ENCODE assay signal across 24 mouse cellular contexts in genomic region chr11:50670881-50671280, GRCm38 (mm10).
DNase-seq lines count a peak whose midpoint lies in the region.
"Had no signal": no experiment of that assay in that cellular context is flagged by ENCODE, and none has a peak within 500 bp of the region (broad histone marks: within the 10 kb centered on the region; RNA-seq: fewer than 3 reads in every experiment).

No protein-coding gene starts in this region.

- no peak overlapping the region for H3K4me3 ChIP-seq in midbrain, embryonic 10.5 days
- H3K4me3 ChIP-seq: embryonic facial prominence, embryonic 13.5 days; embryonic facial prominence, embryonic 15.5 days; erythroblast, embryonic 14.5 days; forebrain, embryonic 10.5 days; forebrain, embryonic 12.5 days had no signal

- H3K4me1 ChIP-seq in midbrain, embryonic 10.5 days: no peaks in the 10 kb centered on the region
- H3K4me1 ChIP-seq: forebrain, embryonic 12.5 days had no signal

- H3K9me3 ChIP-seq in midbrain, embryonic 10.5 days (replicated peaks): no peaks in the 10 kb centered on the region
- H3K9me3 ChIP-seq: embryonic facial prominence, embryonic 13.5 days; embryonic facial prominence, embryonic 15.5 days; forebrain, embryonic 10.5 days; forebrain, embryonic 12.5 days had no signal

- WGBS in midbrain, embryonic 10.5 days: 90% methylated on average over 1 of the region's 1 CpGs

- H3K27ac ChIP-seq in midbrain, embryonic 10.5 days (replicated peaks): no peak overlapping the region
- H3K27ac ChIP-seq: embryonic facial prominence, embryonic 13.5 days; embryonic facial prominence, embryonic 15.5 days; forebrain, embryonic 10.5 days; forebrain, embryonic 12.5 days had no signal

- no peaks in the 10 kb centered on the region for H3K36me3 ChIP-seq in midbrain, embryonic 10.5 days
- H3K36me3 ChIP-seq: embryonic facial prominence, embryonic 13.5 days; embryonic facial prominence, embryonic 15.5 days; forebrain, embryonic 10.5 days; forebrain, embryonic 12.5 days; G1E had no signal

- intact Hi-C loops in heart, postnatal 25 days (cut with DNase I): loop anchor here (5.0 kb wide), 3 partner anchors 39 to 69 kb away; partner anchors contain the start of gene Adamts2

- peak; percentile 91 for DNase-seq in heart, adult 11 months
- no peak for DNase-seq in heart, postnatal 25 days (ENCODE audit: low spot score)
- DNase-seq in 3T3-L1 (ENCODE audit: low read depth, low spot score): peak; percentile 51
- DNase-seq in NIH3T3 (ENCODE audit: low read depth): peak; percentile 65
- peak; percentile 58 for DNase-seq in skeletal muscle tissue, adult 2 months (ENCODE audit: low read depth, low spot score)
- no peak for DNase-seq in urinary bladder, adult 18-20 months (ENCODE audit: low spot score in 2 of 2)
- DNase-seq in midbrain, embryonic 10.5 days (ENCODE audit: low spot score): no peak
- DNase-seq: adrenal gland, adult 2 months; adrenal gland, postnatal 10 days; adrenal gland, postnatal 25 days; B cell, adult 2 months; cerebellum, adult 11 months; cerebellum, adult 18-20 months; cerebellum, adult 8-10 months; cerebellum, adult 9-11 months; cerebellum, postnatal 14 days; cerebellum, postnatal 36 days; embryo, embryonic 11 days had no signal

- no peaks in the 10 kb centered on the region for H3K27me3 ChIP-seq in midbrain, embryonic 10.5 days (ENCODE audit: low read depth, poor library complexity, severe bottlenecking)
- H3K27me3 ChIP-seq: embryonic facial prominence, embryonic 13.5 days; embryonic facial prominence, embryonic 15.5 days; forebrain, embryonic 12.5 days had no signal

Comparison
In these comparisons a context has a peak if more than half of its experiments do, and no peak if none do; other contexts are left out.
1. DNase-seq: peak in heart, adult 11 months (single experiment), 3T3-L1 (single experiment), NIH3T3 (single experiment) and skeletal muscle tissue, adult 2 months (single experiment); none in heart, postnatal 25 days (single experiment), urinary bladder, adult 18-20 months (0 of 2) and midbrain, embryonic 10.5 days (single experiment).